15 mouse cellular contexts compared by ENCODE assay signal in genomic region chr9:69121117-69121740, GRCm38 (mm10).
A peak's percentile ranks its signal among the peaks of the same experiment; 100 is the strongest.
DNase-seq lines count a peak whose midpoint lies in the region; ATAC-seq and TF ChIP-seq lines count a peak whose summit lies in the region.
"Had no signal": no experiment of that assay in that cellular context is flagged by ENCODE, and none has a peak within 500 bp of the region (broad histone marks: within the 10 kb centered on the region; RNA-seq: fewer than 3 reads in every experiment).

No protein-coding gene starts in this region.

- WGBS in embryonic facial prominence, embryonic 11.5 days, result 65% methylated on average over 12 of the region's 12 CpGs
- WGBS in embryonic facial prominence, embryonic 10.5 days, result 70% methylated on average over 12 of the region's 12 CpGs
- WGBS in kidney, adult 2 months, result 49% methylated on average over 12 of the region's 12 CpGs
- 37% methylated on average over 12 of the region's 12 CpGs for WGBS in kidney, embryonic 16.5 days
- 28% methylated on average over 12 of the region's 12 CpGs for WGBS in neural tube, embryonic 11.5 days

- H3K9ac ChIP-seq in embryonic facial prominence, embryonic 11.5 days (replicated peaks; ENCODE audit: low read length), result no peak overlapping the region
- no peak overlapping the region for H3K9ac ChIP-seq in kidney, embryonic 16.5 days (replicated peaks; ENCODE audit: low read length)
- no peak overlapping the region for H3K9ac ChIP-seq in neural tube, embryonic 11.5 days (ENCODE audit: low read length)
- H3K9ac ChIP-seq: embryonic facial prominence, embryonic 15.5 days; hindbrain, embryonic 14.5 days; lung, embryonic 15.5 days had no signal

- no peaks in the 10 kb centered on the region for H3K27me3 ChIP-seq in embryonic facial prominence, embryonic 11.5 days (ENCODE audit: control insufficient read depth, insufficient read depth, low read length)
- H3K27me3 ChIP-seq in embryonic facial prominence, embryonic 10.5 days (replicated peaks; ENCODE audit: low read depth, poor library complexity, severe bottlenecking), result peaks cover 21% of the 10 kb centered on the region
- H3K27me3 ChIP-seq in kidney, adult 2 months (replicated peaks; ENCODE audit: control insufficient read depth, insufficient read depth, low read length), result no peaks in the 10 kb centered on the region
- no peaks in the 10 kb centered on the region for H3K27me3 ChIP-seq in kidney, embryonic 16.5 days (ENCODE audit: insufficient read depth, low read length)
- H3K27me3 ChIP-seq in neural tube, embryonic 11.5 days (ENCODE audit: control insufficient read depth, insufficient read depth, low read length), result no peaks in the 10 kb centered on the region
- H3K27me3 ChIP-seq: embryonic facial prominence, embryonic 15.5 days; lung, embryonic 15.5 days; Patski had no signal

- TF ChIP-seq POLR2A in kidney, adult 2 months (IDR thresholded peaks at IDR 0.05; ENCODE audit: low read depth, low read length), result no peak

- ATAC-seq in embryonic facial prominence, embryonic 11.5 days (replicated peaks; ENCODE audit: insufficient number of reproducible peaks, low FRiP score, low TSS enrichment, low read depth), result no peak
- no peak for ATAC-seq in kidney, embryonic 16.5 days (ENCODE audit: low FRiP score, low TSS enrichment)
- peak; percentile 48 for ATAC-seq in neural tube, embryonic 11.5 days (ENCODE audit: insufficient read depth, low FRiP score, low TSS enrichment)
- ATAC-seq in erythroid progenitor cell, adult 5-6 weeks (replicated peaks; ENCODE audit: low FRiP score, poor library complexity, severe bottlenecking), result no peak
- ATAC-seq: midbrain, embryonic 16.5 days; Patski had no signal

- no peak overlapping the region for H3K4me3 ChIP-seq in embryonic facial prominence, embryonic 11.5 days (ENCODE audit: low read depth, low read length)
- H3K4me3 ChIP-seq in embryonic facial prominence, embryonic 10.5 days, result no peak overlapping the region
- no peak overlapping the region for H3K4me3 ChIP-seq in kidney, adult 2 months (ENCODE audit: insufficient read depth, low read depth, low read length)
- no peak overlapping the region for H3K4me3 ChIP-seq in kidney, embryonic 16.5 days (ENCODE audit: low read length)
- H3K4me3 ChIP-seq in neural tube, embryonic 11.5 days (ENCODE audit: low read depth, low read length), result no peak overlapping the region
- H3K4me3 ChIP-seq: embryonic facial prominence, embryonic 15.5 days; lung, embryonic 15.5 days had no signal

- H3K36me3 ChIP-seq in embryonic facial prominence, embryonic 11.5 days (replicated peaks; ENCODE audit: control insufficient read depth, insufficient read depth, low read depth, low read length), result no peaks in the 10 kb centered on the region
- no peaks in the 10 kb centered on the region for H3K36me3 ChIP-seq in embryonic facial prominence, embryonic 10.5 days (replicated peaks)
- H3K36me3 ChIP-seq in kidney, adult 2 months (ENCODE audit: control insufficient read depth, insufficient read depth, low read length), result no peaks in the 10 kb centered on the region
- no peaks in the 10 kb centered on the region for H3K36me3 ChIP-seq in kidney, embryonic 16.5 days (ENCODE audit: insufficient read depth, low read length)
- H3K36me3 ChIP-seq in neural tube, embryonic 11.5 days (ENCODE audit: control insufficient read depth, insufficient read depth, low read length), result no peaks in the 10 kb centered on the region
- H3K36me3 ChIP-seq: embryonic facial prominence, embryonic 15.5 days; lung, embryonic 15.5 days had no signal

- DNase-seq in embryonic facial prominence, embryonic 11.5 days (ENCODE audit: low spot score), result peak; percentile 14
- no peak for DNase-seq in embryonic facial prominence, embryonic 10.5 days (ENCODE audit: low spot score)
- DNase-seq in kidney, adult 2 months, result peak; percentile 85
- peak; percentile 26 for DNase-seq in right cerebral cortex, postnatal 4 days
- no peak for DNase-seq in right cerebral cortex, adult 18-20 months
- DNase-seq in neural tube, embryonic 11.5 days (ENCODE audit: low spot score), result no peak
- DNase-seq: B cell, adult 2 months; thymus, adult 2 months had no signal

- H3K4me1 ChIP-seq in embryonic facial prominence, embryonic 11.5 days (ENCODE audit: control insufficient read depth, insufficient read depth, low read length), result no peaks in the 10 kb centered on the region
- peaks cover 27% of the 10 kb centered on the region for H3K4me1 ChIP-seq in embryonic facial prominence, embryonic 10.5 days
- peaks cover 7% of the 10 kb centered on the region for H3K4me1 ChIP-seq in kidney, adult 2 months (ENCODE audit: control insufficient read depth, insufficient read depth, low read length)
- H3K4me1 ChIP-seq in kidney, embryonic 16.5 days (ENCODE audit: insufficient read depth, low read length), result peaks cover 16% of the 10 kb centered on the region
- H3K4me1 ChIP-seq in neural tube, embryonic 11.5 days (ENCODE audit: control insufficient read depth, insufficient read depth, low read length), result peaks cover 5% of the 10 kb centered on the region; the same call in 1 of the 2 replicates

- no peak for TF ChIP-seq CTCF in kidney, adult 2 months (conservative IDR thresholded peaks at IDR 0.05; ENCODE audit: insufficient read depth, insufficient read length, low read depth, low read length)

- H3K4me2 ChIP-seq in embryonic facial prominence, embryonic 11.5 days (ENCODE audit: low read depth, low read length), result no peak overlapping the region
- no peak overlapping the region for H3K4me2 ChIP-seq in kidney, embryonic 16.5 days (replicated peaks; ENCODE audit: low read depth, low read length)
- H3K4me2 ChIP-seq in neural tube, embryonic 11.5 days (ENCODE audit: low read depth), result no peak overlapping the region
- H3K4me2 ChIP-seq: embryonic facial prominence, embryonic 15.5 days; hindbrain, embryonic 14.5 days; lung, embryonic 15.5 days had no signal

- H3K9me3 ChIP-seq in embryonic facial prominence, embryonic 11.5 days (replicated peaks; ENCODE audit: control insufficient read depth, low read length), result no peaks in the 10 kb centered on the region
- no peaks in the 10 kb centered on the region for H3K9me3 ChIP-seq in embryonic facial prominence, embryonic 10.5 days
- H3K9me3 ChIP-seq in kidney, embryonic 16.5 days (ENCODE audit: low read length), result no peaks in the 10 kb centered on the region
- H3K9me3 ChIP-seq in neural tube, embryonic 11.5 days (ENCODE audit: control insufficient read depth, low read length), result no peaks in the 10 kb centered on the region
- H3K9me3 ChIP-seq: embryonic facial prominence, embryonic 15.5 days; lung, embryonic 15.5 days had no signal

- no peak overlapping the region for H3K27ac ChIP-seq in embryonic facial prominence, embryonic 11.5 days (replicated peaks; ENCODE audit: low read depth, low read length)
- no peak overlapping the region for H3K27ac ChIP-seq in embryonic facial prominence, embryonic 10.5 days (replicated peaks)
- H3K27ac ChIP-seq in kidney, adult 2 months (ENCODE audit: insufficient read depth, low read depth, low read length), result no peak overlapping the region
- no peak overlapping the region for H3K27ac ChIP-seq in kidney, embryonic 16.5 days (ENCODE audit: low read length)
- H3K27ac ChIP-seq in neural tube, embryonic 11.5 days (ENCODE audit: low read depth, low read length), result no peak overlapping the region
- H3K27ac ChIP-seq: embryonic facial prominence, embryonic 15.5 days; hindbrain, embryonic 14.5 days; lung, embryonic 15.5 days had no signal

Comparison
In these comparisons a context has a peak if more than half of its experiments do, and no peak if none do; other contexts are left out.
1. DNase-seq: peak in embryonic facial prominence, embryonic 11.5 days (single experiment), kidney, adult 2 months (single experiment) and right cerebral cortex, postnatal 4 days (single experiment); none in embryonic facial prominence, embryonic 10.5 days (single experiment), right cerebral cortex, adult 18-20 months (single experiment) and neural tube, embryonic 11.5 days (single experiment).